Mouse (Mus musculus): ENCODE measurements around the gene Gm527. TPM values are rescaled to one million over a fixed set of nuclear protein-coding genes. Genes with fewer than 3 reads are reported as not detected.
A peak's percentile ranks its signal among the peaks of the same experiment; 100 is the strongest.

Gene Gm527
- not detected in 2 replicates for polyA plus RNA-seq (2012; ENCODE audit: insufficient read depth, insufficient read length, low replicate concordance, missing spikeins)

DNA sequence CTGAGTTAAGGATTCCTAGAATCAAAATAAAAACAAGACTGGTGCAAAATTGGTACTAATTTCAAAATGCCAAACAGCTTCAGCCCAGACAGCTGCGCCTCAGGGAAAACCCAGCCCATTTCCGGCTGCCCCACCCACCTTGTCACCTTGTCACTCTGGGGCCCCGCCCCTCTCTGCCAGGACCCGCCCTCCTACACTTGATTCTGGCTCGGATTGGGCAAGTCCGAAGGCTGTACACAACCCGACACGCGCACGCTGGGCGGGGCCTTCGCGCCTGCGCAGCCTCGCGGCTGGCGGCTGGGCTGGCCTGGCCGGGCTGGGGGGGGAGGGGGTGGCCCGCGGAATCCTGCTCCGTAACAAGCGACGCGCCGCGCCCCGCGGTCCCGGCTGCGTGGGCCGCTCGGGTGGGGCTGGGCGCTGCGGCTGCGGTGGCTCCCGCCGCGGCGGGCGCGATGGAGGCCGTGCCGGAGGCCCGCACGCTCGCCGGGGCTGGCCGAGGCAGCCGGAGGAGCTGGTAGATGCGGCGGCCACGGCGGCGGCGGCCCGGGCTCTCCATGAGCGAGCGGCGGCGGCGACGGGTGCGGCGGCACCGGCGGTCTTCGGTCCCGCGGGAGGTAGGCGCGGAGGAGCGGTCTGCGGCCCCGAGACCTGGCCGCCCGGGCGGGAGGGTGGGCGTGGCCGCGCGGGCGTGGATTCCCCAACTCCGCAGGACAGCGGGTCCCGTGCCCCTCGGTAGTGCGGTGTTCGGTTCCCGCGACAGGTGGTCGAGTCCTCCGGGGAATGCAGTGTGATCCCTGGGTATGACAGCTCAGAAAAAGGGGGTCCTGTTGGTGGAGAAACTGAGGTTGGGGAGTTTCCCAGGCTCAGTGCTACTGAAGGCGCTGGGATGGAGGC lies at the start of gene Gm527:
Gene Gm527 (plus strand): TSS at position 329 of the 894 bp plus-strand sequence.
- Histone ChIP-seq H3K4me1 (ENCODE audit: control insufficient read depth, insufficient read depth, low read length) (no peaks in the 10 kb centered on the region), H3K27ac (ENCODE audit: insufficient read depth, low read depth, low read length) (no peak within 1 kb of the TSS), H3K4me3 (ENCODE audit: insufficient read depth, low read depth, low read length) (peak within 1 kb of the TSS; percentile 95)
- TF ChIP-seq POLR2A (IDR thresholded peaks at IDR 0.05; ENCODE audit: insufficient read depth, low read depth, low read length), result peak; percentile 54; the same call in 1 of the 2 replicates
- no peak for TF ChIP-seq CTCF (IDR thresholded peaks at IDR 0.05; ENCODE audit: insufficient read depth, low read depth, low read length)
- WGBS, result 1% methylated on average over 91 of the region's 93 CpGs

DNA sequence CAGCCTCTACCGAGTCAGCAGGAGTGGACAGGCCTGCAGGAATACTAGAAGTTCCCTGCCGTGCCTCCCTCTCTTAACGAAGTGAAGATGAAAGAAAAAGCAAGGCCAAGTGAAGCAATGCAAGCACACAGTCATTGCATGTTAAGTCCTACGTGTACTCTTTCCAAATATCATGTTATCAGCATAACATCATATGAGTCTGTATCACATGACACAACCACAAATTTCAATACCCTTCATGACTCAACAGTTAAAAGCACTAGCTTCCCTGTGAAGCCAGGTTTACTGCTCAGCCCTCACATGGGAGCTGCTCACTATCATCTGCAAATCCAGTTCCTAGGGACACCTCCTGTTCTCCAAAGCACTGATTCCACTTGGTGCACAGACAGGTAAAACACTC lies 46.6 kb upstream of the Gm527 start:
- 61% methylated on average over 4 of the region's 4 CpGs for WGBS
- Histone ChIP-seq H3K4me3 (ENCODE audit: insufficient read depth, low read depth, low read length) (no peak overlapping the region), H3K27ac (ENCODE audit: insufficient read depth, low read depth, low read length) (no peak overlapping the region), H3K4me1 (ENCODE audit: control insufficient read depth, insufficient read depth, low read length) (no peaks in the 10 kb centered on the region)
- TF ChIP-seq POLR2A (IDR thresholded peaks at IDR 0.05; ENCODE audit: insufficient read depth, low read depth, low read length) (no peak), CTCF (IDR thresholded peaks at IDR 0.05; ENCODE audit: insufficient read depth, low read depth, low read length) (no peak)

DNA sequence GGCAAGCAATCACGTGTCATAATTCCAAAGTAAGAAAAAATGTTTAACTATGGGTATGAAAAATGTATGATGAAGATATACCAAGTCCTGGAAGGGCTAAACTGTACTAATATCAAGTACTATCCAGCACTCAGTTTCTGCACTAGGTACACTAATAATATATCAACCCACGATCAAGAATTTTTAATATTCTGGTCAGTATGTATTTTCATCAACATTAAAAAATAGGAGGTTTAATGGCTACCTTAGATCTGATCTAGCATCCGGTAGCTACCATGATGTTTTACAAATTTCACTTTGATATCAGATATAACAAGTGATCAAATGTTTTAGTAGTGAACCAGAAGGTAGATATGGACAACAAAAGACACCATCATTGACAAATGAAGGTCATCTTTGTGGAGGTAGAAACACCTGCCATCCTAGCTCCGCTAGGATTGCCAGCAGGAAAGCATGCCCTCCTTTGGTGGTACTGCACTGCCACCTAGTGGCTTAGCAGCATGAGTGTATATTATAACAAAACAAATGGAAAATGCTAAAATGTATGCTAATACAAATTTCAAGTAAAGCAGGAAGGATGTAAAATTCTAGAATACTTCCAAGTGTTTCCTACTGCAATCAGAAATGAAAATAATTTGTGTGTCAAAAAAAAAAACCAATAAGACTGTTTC lies 20.5 kb upstream of the Gm527 start:
- H3K4me1 ChIP-seq (ENCODE audit: control insufficient read depth, insufficient read depth, low read length), result no peaks in the 10 kb centered on the region
- H3K27ac ChIP-seq (ENCODE audit: insufficient read depth, low read depth, low read length), result no peak overlapping the region
- 41% methylated on average over 4 of the region's 4 CpGs for WGBS
- no peak overlapping the region for H3K4me3 ChIP-seq (ENCODE audit: insufficient read depth, low read depth, low read length)
- TF ChIP-seq CTCF (IDR thresholded peaks at IDR 0.05; ENCODE audit: insufficient read depth, low read depth, low read length), result no peak
- TF ChIP-seq POLR2A (IDR thresholded peaks at IDR 0.05; ENCODE audit: insufficient read depth, low read depth, low read length), result no peak

DNA sequence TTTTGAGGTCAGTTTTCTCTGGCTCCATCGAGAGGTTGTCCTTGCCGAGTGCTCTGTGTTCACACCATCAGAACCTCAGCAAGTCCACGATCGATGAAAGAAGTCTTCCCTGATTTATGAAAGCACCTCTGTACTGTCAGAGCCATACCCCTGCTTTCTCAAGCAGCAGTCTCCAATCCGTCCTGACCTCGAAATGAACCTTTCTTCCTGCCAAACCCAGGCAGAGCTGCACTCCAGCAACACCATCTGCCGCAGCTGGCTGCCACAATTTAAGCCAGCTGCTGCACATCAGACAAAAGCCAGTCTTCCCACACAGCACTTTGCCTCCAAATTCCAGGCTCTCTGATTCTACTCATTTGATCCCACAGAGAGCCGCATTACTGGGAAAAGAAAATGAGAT lies 15.2 kb upstream of the Gm527 start:
- peaks cover 7% of the 10 kb centered on the region for H3K4me1 ChIP-seq (ENCODE audit: control insufficient read depth, insufficient read depth, low read length)
- H3K27ac ChIP-seq (ENCODE audit: insufficient read depth, low read depth, low read length), result 0 out of 2 replicates have a peak overlapping the region, but pooled peaks have one; percentile 20
- WGBS, result 18% methylated on average over 8 of the region's 8 CpGs
- no peak overlapping the region for H3K4me3 ChIP-seq (ENCODE audit: insufficient read depth, low read depth, low read length)
- no peak for TF ChIP-seq POLR2A (IDR thresholded peaks at IDR 0.05; ENCODE audit: insufficient read depth, low read depth, low read length)
- TF ChIP-seq CTCF (IDR thresholded peaks at IDR 0.05; ENCODE audit: insufficient read depth, low read depth, low read length), result no peak

DNA sequence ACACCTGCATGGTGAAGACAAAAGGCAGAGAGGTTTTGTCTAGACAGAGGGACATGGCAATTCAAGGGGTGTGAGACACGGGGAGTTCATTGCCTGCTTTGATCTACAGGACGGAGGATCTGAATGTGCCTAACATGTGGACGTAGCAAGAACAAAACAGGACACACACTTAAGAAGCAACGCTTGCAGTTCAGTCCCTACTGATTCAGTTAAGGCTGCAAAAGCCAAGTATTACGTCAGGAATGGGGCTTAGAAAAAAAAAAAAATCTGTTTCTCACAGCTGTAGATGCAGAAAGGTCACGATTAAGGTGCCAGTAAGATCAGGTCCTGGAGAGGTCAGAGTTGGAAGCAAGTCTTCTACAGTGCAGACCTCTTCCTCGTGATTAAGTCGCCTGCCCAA lies 14.5 kb upstream of the Gm527 start:
- TF ChIP-seq POLR2A (IDR thresholded peaks at IDR 0.05; ENCODE audit: insufficient read depth, low read depth, low read length) (no peak), CTCF (IDR thresholded peaks at IDR 0.05; ENCODE audit: insufficient read depth, low read depth, low read length) (no peak)

DNA sequence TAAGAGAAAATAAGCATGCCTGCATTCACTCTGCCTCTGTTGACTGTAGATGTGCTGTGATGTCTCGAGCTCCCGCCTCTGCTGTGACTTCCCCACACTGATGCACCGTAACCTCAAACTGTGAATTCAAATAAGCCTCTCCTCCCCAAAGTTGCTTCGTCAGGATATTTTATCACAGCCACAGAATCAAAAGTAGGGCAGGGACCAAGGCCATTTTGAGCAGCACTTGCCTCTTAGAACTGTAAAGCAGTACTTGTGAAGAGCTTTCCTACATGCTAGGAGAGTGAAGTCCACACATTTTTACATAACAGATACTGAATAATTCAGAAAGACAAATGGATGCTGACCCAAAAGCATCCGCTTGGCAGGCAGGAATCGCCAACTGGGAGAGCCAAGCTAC lies 4.7 kb upstream of the Gm527 start:
- H3K4me1 ChIP-seq (ENCODE audit: control insufficient read depth, insufficient read depth, low read length), result no peaks in the 10 kb centered on the region

More for the DNA sequence above, 14.5 kb upstream of the Gm527 start:
- no peak overlapping the region for H3K27ac ChIP-seq (ENCODE audit: insufficient read depth, low read depth, low read length)
- H3K4me3 ChIP-seq (ENCODE audit: insufficient read depth, low read depth, low read length), result no peak overlapping the region
- peaks cover 7% of the 10 kb centered on the region for H3K4me1 ChIP-seq (ENCODE audit: control insufficient read depth, insufficient read depth, low read length)
- WGBS, result 66% methylated on average over 8 of the region's 8 CpGs

DNA sequence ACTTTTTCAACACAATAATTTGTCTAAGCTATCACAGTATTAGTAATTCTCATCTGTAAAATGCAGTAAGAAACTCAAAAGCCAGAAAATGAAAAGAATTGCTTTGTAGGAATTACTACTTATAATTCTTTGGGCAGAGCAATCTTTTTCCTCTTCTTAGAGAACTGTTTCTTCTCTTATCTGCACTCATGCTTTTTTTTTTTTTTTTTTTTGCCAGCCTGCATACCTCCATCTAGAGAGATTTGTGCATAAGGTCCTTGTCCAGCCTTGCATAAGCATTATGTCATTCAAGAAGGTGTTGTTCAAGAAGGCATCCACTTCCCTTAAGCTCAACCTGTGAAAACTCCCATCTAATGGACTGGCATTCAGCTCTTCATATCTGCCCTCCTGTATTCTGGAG lies 971 bp upstream of the Gm527 start:
- Histone ChIP-seq H3K27ac (ENCODE audit: insufficient read depth, low read depth, low read length) (no peak overlapping the region), H3K4me1 (ENCODE audit: control insufficient read depth, insufficient read depth, low read length) (no peaks in the 10 kb centered on the region), H3K4me3 (ENCODE audit: insufficient read depth, low read depth, low read length) (no peak overlapping the region)
- TF ChIP-seq CTCF (IDR thresholded peaks at IDR 0.05; ENCODE audit: insufficient read depth, low read depth, low read length) (no peak), POLR2A (IDR thresholded peaks at IDR 0.05; ENCODE audit: insufficient read depth, low read depth, low read length) (no peak)

More for the DNA sequence above, 4.7 kb upstream of the Gm527 start:
- WGBS, result 47% methylated on average over 6 of the region's 6 CpGs
- Histone ChIP-seq H3K4me3 (ENCODE audit: insufficient read depth, low read depth, low read length) (no peak overlapping the region), H3K27ac (ENCODE audit: insufficient read depth, low read depth, low read length) (no peak overlapping the region)
- no peak for TF ChIP-seq CTCF (IDR thresholded peaks at IDR 0.05; ENCODE audit: insufficient read depth, low read depth, low read length)

DNA sequence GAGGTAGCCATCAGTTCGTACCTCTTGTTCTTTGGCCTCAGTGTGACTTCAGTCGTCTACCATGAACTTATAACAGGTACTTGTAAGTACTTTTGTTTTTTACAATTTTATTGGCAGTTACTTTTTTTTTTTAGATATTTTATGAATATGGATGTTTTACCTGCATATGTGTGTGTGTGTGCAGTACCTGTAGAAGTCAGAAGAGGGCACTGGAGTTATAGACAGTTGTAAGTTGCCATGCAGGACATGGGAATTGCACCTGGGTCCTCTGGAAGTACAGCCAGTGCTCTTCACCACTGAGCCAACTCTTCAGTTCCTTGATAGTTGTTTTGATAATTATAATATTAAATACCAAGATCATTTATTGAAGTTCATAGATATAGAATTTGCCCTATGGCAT lies 19.8 kb downstream of the Gm527 start:
- H3K4me1 ChIP-seq (ENCODE audit: control insufficient read depth, insufficient read depth, low read length), result no peaks in the 10 kb centered on the region
- no peak overlapping the region for H3K27ac ChIP-seq (ENCODE audit: insufficient read depth, low read depth, low read length)
- 95% methylated on average over 2 of the region's 2 CpGs for WGBS
- no peak overlapping the region for H3K4me3 ChIP-seq (ENCODE audit: insufficient read depth, low read depth, low read length)
- TF ChIP-seq POLR2A (IDR thresholded peaks at IDR 0.05; ENCODE audit: insufficient read depth, low read depth, low read length) (no peak), CTCF (IDR thresholded peaks at IDR 0.05; ENCODE audit: insufficient read depth, low read depth, low read length) (no peak)

DNA sequence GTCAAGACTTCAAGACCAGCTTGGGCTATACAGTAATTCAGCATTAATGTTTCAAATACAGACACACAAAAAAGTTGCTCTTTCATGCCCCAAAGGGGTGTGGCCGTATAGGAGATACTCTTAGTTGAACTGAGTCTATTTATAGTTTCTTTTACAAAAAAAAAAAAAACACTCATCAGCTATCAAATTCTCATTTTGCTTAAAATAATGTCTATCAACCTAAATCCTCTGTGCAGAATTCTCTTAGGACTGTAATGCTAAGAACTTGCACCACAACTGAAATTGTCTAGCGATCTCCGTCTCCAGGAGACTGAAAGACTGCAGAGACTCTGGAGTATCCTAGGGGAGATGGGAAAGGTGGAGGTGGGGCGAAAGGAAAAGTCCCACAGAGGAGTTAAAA lies 46.9 kb downstream of the Gm527 start:
- Histone ChIP-seq H3K4me3 (ENCODE audit: insufficient read depth, low read depth, low read length) (peak overlapping the region; percentile 59), H3K4me1 (ENCODE audit: control insufficient read depth, insufficient read depth, low read length) (no peaks in the 10 kb centered on the region), H3K27ac (ENCODE audit: insufficient read depth, low read depth, low read length) (no peak overlapping the region)
- TF ChIP-seq CTCF (IDR thresholded peaks at IDR 0.05; ENCODE audit: insufficient read depth, low read depth, low read length) (no peak), POLR2A (IDR thresholded peaks at IDR 0.05; ENCODE audit: insufficient read depth, low read depth, low read length) (no peak)
- WGBS, result 21% methylated on average over 4 of the region's 4 CpGs

All from olfactory bulb, adult 2 months (tissue).